Mouse (Mus musculus): ENCODE results near the gene Gm12216.
"Not testable (repeated sequence)": the region's sequence is repeated elsewhere in the genome, so short reads cannot be mapped to it uniquely, and the experiment has no call there.

Gene Gm12216

DNA sequence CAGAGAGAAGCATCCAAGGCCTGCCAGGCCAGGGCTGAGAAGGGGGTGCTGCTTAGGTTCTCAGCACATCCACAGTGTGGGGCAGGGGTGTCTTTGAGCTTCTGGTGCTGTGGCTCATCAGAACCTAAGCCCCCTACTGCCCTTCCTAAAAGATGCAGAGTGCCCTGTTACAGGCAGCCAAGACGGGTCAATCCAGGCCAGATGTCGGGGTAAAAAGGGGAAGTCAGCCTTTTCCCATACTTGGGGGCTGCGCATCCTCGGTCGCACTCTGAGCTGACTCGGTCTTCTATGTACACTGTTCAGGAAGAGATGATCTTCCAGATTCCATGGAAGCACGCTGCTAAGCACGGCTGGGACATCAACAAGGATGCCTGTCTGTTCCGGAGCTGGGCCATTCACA is 86.5 kb downstream of the Gm12216 start:
- DNase-seq (ENCODE audit: extremely low read depth, low read depth), result no peak

DNA sequence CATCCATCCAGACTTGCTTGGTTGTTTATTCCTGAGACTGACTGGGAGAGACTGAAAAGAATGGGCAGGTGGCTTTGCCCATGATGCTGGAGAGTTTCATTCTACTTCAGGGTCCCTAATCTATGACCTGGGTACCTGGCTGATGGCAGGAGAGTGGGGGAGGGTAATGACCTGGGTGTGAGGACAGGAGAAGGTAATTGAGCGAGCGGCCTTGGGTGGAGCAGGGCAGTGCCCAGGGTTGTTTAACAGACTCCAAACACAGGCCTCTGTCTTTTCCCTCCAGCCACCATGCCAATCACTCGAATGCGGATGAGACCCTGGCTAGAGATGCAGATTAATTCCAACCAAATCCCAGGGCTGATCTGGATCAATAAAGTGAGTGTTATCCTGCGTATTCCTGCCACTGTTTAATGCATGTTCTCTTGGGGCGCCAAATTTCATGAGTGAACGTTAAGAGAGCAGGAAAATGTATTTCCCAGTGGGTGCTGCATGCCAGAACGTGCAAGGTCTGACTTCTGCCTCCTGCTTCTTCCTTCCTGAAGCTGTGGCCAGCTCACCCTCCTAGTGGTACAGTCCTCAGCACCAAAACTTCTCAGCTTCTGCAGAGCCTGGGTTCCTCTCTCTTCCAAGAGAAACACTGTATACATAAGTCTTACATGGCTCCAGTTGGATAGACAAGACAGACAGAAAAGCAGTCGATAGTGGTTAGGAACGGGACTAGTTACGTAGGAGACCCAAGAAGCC is 87.9 kb downstream of the Gm12216 start:
- DNase-seq (ENCODE audit: extremely low read depth, low read depth), result no peak

DNA sequence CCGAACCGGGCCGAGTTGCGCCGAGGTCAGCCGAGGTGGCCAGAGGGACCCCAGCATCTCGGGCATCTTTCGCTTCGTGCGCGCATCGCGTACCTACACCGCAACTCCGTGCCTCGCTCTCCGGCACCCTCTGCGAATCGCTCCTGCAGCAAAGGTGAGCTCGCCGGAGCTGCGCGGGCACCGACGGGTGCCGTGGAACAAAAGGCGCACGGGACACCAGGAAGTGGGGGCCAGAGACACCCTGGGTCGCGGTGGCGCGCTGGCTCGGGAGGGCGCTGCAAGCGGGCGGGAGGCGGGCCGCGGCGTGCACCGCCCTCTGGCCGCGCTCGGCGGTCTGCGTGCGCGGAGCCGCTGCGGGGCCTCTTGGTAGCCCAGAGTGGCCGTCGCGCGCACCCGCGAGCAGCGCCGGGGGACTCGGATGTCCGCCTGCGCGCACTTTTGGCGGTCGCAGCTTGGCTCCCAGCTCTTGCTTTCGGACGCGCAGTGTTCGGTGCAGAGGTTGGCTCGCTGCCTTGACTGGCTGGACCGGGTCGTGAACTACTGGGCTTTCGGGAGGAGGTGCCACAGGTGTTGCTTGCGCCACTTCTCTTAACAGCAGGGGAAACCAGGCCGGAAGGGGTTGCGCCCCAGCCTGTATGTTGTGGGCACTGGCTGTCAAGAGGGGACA is 88.8 kb downstream of the Gm12216 start:
- DNase-seq (ENCODE audit: extremely low read depth, low read depth), result peak; percentile 15

DNA sequence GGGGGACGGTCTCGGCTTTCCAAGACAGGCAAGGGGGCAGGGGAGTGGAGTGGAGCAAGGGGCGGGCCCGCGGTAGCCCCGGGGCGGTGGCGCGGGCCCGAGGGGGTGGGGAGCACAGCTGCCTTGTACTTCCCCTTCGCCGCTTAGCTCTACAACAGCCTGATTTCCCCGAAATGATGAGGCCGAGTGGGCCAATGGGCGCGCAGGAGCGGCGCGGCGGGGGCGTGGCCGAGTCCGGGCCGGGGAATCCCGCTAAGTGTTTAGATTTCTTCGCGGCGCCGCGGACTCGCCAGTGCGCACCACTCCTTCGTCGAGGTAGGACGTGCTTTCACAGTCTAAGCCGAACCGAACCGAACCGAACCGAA is 89.3 kb downstream of the Gm12216 start, which contains the start of gene Irf1:
Gene Irf1 (plus strand): TSS at position 255 of the 365 bp plus-strand sequence.
- peak; percentile 81 for DNase-seq (ENCODE audit: extremely low read depth, low read depth)

DNA sequence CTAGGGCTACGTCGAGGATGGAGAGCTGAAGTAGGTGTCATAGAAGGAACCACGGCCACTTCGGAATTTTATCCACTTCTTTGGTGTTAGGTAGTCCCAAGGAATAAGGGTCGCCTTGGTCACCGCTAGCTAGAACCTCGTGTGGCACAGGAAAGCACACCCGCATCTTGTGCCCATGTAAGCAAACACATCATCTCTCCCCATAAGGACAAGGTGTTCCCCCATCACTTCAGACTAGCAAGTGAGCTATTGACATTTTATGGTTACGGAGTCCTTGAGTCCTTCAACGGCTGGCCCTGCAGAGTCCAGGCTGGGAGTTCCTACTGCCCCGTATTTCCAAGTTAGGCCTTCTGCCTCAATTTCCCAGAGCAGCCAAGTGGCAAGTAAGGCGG is 89.9 kb downstream of the Gm12216 start:
- no peak for DNase-seq (ENCODE audit: extremely low read depth, low read depth)

DNA sequence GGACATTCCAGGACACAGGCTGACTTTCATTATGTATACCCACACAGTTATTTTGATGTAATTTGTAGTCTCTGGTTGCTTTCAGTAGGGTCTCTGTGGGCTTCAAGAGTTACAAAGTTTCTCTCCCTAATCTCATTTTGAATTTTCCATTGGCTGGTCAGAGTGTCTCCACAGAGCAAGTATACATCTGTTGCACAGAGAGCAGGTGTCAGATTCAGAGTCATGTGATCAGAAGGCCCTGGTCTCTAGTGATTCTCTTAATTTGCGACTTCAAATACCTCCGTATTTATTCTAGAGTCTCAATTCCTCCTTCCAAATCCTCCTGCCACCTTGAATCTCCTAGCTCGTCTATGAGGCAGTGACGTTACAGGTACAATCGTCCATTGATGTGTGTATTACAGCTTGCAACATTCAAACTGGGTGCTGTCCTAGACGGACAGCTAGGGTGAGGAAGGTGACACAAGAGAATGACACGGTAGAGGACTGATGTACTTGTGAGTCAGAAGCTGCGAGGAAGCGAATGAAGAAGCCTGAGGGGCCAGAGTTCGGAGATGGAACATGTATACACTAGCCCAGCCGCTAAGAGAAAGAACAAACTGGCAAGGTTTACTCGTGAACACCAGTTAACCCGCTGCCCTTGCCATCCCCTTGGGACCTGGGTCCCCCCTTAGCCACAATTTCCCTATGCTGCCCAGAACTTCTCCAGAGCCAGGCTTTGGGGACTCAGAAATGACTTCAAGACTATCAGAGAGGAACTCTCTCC is 90.5 kb downstream of the Gm12216 start:
- DNase-seq (ENCODE audit: extremely low read depth, low read depth), result no peak

DNA sequence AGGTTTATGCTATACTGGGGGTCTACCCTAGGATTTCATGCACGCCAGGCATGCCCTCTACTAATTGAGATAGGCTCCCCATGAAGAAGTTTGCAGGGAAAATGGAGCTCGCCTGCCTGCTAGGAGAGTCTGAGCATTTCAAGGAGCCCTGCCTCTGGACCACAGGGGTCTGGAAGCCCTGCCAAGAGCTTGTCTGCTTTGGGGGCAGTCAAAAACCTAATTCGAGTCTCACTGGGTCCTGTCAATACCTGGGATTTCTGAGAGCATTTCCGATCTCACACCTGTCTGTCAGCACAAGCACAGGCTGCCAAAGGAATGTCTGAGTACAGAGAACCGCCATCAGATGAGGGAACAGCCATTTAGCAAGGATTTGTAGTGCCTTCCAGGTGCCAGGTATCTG is 94.5 kb downstream of the Gm12216 start:
- DNase-seq (ENCODE audit: extremely low read depth, low read depth), result no peak

DNA sequence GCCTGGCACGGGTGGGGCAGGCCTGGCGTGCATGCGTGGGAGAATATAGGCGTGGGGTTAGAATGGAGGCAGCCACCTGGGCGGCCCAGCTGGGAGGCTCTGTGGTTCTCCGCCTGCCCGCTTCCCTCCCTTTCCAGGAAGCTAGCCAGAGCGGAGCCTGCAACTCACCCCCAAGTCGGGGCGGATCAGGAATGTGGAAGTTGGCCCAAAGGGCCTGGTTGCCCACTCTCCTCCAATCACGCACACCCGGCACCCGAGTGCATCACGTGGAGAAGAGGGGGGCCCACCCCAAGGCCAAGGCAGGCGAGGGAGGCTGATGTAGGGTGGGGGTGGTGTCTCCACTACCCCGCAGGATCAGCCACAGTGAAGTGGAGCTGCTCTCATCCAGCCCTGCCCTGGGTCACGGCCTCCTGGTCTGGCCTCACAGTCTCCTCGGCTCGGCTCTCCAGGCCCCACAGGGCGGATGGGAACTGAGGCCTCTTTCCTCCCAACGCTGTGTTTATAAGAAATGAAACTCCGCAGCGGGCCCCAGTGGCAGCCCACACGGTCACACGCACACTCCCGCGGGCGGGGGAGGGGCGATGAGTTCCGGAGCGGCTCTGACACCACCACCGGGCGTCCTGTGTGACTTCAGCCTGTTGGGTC is 95.4 kb downstream of the Gm12216 start:
- peak; percentile 46 for DNase-seq (ENCODE audit: extremely low read depth, low read depth)

DNA sequence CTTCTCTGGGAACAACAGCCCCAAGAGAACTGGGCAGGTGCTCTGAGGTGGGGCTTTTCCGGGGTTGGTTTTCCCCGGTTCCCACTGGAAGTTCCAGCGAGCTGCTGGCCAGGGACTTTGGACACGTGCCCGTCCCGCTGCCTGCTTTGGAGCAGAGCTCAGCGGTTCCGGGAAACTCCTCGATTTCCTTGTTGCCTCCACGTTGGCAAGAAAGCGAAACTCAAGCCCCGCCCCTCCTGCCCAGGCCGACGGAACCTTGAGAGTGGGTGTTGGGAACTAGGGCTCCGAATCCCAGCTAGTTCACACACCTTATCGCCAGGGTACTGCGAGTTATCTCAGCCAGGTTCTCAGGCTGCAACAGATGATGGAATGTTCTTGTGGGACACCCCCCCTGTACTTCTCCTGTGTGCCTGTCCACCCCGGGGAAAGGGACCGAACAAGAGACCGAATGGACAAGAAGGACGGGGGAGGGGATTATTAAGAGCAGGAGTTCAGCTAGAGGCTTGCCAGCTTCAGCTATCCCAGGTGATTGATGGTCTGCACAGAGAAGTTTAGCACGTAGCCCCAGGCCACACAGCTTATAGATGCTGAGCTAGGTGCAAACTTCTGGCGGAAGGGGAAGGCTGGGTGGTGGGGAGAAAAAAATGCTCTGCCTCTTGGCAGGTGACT is 96.1 kb downstream of the Gm12216 start:
- DNase-seq (ENCODE audit: extremely low read depth, low read depth), result peak; percentile 22

DNA sequence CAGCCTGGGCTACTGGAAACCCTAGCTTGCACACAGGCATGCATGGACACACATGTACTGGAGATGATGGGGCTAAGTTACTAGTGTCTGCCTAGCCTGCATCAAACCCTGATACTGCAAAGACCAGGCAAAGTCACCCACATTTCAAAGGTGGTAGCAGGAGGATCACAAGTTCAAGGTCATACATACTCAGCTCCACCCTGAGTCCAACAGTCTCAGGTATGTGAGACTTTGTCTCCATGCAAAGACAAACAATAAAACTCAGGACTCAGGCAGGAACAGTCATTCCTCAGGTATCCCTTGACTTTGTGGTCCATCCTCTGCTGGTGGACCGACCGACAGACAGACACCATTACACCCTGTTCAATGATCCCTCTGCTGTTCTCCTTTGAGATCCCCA is 96.6 kb downstream of the Gm12216 start:
- DNase-seq (ENCODE audit: extremely low read depth, low read depth), result no peak

DNA sequence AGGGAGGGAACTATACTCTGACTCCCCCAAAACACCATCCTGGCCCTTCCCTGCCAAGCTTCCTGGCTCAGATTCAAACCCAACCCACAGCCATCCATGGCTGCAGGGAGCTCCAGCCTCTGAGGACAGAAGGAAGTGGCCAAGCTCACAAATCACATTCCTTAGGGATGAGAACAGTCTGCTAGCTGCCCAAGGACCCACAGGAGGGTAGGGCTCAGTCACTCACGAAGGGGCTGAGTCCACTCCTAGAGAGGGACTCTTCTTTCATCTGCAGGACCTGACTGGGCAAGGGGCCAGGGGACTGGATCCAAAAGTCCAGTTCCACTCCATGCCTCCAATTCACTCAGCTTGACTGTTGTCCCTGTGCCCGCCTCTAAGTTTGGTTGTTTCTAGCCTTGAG is 97.2 kb downstream of the Gm12216 start:
- no peak for DNase-seq (ENCODE audit: extremely low read depth, low read depth)

DNA sequence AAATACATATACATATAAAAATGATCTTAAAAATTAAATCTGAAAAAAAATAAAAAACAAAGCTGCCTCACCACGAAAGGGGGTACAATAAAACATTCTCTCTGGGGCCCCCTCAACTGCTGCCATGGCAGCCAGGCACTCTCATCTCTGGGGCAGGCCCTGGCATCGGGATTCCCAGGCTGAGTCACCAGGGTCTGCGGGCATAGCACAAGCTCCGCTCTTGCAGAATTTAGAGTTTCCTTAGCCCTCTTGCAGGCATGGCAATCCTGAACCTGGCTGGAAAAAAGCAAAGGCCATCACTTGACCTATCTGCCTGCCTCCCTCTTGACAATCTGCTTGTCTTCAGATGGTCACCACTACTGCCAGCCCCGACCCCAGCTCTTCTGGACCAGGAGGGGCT is 97.8 kb downstream of the Gm12216 start:
- no peak for DNase-seq (ENCODE audit: extremely low read depth, low read depth)

DNA sequence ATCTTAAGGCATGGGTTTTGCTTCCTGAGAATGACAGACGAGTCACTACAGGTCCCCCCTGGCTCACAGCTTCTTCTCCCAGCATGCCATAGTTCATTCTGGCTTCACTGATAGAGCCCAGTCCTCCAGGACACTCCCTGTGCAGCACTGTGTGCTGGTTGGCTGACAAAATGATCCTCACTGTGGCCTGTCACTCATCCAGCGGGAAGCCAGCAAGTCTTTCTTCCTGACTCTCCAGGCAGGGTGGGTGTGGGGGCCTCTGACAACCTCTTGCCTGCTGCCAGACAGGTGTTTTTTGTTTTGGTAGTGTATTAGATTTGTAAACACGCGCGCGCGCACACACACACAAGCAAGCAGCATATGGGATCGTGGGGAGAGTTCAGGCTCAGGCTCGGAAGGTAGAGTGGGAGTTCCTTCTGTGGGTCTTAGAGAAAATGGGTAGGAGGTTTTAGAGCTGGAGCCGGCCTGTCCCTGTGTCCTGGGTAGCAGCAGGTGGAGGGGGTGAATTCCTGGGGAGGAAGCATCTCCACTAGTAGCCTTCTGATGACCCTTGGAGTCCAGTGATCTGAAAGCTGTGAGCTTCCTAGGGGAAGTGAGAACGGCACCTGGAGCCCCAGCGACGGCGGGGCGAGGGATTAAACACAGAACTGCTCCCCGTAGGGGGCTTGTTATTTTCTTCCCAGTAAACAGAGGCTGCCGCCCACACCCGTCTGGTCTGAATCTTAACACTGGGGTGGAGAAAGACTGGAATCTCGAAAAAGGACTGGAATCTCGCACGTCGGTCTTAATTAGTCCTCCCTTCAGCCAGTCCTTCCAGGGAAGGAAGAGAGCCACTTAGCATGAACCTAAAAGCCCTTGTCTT is 99.3 kb downstream of the Gm12216 start:
- DNase-seq (ENCODE audit: extremely low read depth, low read depth), result no peak

DNA sequence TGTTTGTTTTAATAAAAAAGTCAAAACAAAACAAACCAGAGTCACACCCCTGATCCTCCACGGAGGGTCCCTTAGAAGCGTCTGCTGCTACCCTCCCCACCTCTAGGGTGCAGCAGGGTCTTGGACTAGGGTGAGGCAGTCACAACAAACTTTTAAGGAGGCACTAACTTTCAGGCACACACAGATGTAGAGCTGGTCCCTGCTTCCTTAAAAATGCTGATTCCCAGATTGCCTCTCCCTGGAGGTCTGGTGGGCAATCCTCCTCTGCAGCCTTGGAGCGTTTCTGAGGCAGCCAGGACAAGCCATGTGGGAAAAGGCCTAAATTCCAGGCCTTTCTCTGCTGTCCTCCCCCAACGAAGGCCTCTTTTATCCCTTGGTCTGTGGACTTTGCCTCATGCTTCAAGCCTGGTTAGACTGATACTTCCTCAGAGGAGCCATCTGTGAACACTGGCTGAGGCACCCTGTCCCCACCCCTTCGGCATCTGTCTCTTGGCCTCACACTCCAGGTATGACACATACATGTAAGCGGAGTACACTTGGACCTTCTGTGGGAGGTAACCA is 100.2 kb downstream of the Gm12216 start:
- DNase-seq (ENCODE audit: extremely low read depth, low read depth), result no peak

DNA sequence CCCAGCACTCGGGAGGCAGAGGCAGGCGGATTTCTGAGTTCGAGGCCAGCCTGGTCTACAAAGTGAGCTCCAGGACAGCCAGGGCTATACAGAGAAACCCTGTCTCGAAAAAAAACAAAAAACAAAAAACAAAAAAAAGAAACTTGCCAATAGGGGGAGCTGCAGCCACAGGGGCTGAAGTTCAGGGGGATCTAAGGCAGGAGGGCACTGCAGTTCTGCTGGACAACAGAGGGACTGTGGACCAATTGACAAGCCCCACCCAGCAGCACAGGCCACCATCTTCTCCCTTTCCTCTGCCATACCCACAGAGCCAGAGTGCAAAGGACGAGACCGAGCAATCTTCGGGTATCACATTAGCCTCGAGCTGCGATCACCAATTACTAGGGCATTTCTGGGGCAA is 101.0 kb downstream of the Gm12216 start:
- not testable (repeated sequence) for DNase-seq (ENCODE audit: extremely low read depth, low read depth)

DNA sequence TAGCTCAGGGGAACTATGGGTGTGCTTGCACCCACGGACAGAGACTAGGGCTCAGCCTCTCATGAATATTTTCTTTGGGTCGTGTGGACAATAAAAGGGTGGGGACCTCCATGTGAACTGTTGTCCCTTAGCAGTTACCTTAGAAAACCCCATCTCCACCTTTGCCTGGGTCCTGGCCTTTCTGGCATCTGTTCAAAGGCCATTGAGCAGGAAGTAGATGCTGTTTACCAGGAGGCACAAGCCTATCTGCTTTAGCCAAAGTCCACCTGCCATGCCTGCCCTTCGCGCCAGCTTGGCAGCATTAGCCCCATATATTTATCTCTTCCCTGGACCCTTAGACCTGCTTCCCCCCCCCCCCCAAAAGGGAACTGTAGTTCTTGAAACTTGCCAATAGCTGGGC is 101.4 kb downstream of the Gm12216 start:
- DNase-seq (ENCODE audit: extremely low read depth, low read depth), result no peak

DNA sequence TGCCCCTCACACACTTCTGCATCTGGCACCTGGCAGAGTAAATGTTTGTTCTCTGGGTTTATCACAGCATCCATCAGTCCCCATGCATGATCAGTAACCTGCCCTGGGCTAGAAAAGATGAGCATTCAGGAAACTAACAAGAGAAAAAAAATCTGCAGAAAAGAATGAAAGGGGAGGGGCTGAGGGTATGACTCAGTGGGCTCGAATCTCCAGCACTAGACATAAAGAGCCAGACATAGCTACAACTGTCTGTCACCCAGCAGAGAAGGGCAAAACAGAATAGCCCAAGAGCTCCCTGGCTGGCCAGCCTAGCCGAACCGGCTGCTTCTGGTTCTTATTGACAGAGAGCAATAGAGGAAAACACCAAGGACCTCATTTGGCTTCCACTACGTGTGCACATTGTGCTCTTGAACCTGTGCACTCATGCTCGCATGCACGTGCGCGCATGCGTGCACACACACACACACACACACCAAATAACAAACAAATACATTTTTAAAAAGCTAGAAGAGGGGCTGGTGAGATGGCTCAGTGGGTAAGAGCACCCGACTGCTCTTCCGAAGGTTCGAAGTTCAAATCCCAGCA is 104.0 kb downstream of the Gm12216 start:
- no peak for DNase-seq (ENCODE audit: extremely low read depth, low read depth)

DNA sequence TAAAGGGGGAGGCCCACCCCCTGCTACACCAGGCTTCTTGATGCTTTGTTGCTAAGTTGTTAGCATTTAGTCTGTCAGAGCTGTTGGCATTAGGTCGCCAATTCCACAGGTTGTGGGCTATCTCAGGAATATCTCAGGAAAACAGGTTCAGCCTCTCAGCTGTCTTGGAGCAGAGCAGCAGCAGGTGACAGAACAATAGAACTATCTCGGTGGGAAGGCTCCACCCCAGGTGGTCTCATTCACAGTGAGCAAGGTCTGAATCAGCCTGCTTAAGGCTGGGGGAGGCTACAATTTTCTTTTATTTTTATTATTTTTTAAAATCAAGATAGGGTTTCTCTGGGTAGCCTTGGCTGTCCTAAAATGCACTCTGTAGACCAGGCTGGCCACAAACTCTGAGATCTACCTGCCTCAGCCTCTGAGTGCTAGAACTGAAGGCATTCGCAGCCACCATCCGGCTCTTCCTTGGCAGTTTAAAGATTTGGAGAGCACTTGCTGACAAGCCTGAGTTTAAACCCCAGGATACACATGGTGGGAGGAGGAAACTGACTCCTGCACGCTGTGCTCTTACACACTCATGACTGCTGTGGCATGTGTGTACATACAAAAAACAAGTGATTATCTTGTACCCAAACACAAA is 109.2 kb downstream of the Gm12216 start:
- DNase-seq (ENCODE audit: extremely low read depth, low read depth), result no peak

DNA sequence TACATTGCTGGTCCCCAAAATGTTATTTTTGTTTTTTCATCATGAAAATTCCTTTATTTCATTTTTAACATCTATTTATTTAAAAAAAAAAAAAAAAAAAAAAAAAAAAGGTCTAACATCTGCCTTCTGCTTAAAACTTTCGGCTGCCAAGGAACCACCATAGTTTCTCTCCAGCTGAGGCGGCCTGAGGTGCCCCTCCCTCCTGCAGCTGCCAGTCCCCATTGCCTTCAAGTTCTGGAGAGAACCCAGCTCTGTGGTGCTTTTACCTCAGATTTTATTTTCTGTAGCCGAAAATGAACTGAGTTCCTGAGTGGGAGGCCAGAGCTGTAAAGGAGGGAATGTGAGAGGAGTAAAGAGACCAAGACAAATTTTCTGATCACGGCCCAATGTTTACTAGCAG is 109.8 kb downstream of the Gm12216 start:
- no peak for DNase-seq (ENCODE audit: extremely low read depth, low read depth)

All from MEL-GATA-1-ER (cell line).